Mouse (Mus musculus): ENCODE data around the gene Rbm12.
"Not testable (repeated sequence)": the region's sequence is repeated elsewhere in the genome, so short reads cannot be mapped to it uniquely, and the experiment has no call there.

Gene Rbm12

DNA sequence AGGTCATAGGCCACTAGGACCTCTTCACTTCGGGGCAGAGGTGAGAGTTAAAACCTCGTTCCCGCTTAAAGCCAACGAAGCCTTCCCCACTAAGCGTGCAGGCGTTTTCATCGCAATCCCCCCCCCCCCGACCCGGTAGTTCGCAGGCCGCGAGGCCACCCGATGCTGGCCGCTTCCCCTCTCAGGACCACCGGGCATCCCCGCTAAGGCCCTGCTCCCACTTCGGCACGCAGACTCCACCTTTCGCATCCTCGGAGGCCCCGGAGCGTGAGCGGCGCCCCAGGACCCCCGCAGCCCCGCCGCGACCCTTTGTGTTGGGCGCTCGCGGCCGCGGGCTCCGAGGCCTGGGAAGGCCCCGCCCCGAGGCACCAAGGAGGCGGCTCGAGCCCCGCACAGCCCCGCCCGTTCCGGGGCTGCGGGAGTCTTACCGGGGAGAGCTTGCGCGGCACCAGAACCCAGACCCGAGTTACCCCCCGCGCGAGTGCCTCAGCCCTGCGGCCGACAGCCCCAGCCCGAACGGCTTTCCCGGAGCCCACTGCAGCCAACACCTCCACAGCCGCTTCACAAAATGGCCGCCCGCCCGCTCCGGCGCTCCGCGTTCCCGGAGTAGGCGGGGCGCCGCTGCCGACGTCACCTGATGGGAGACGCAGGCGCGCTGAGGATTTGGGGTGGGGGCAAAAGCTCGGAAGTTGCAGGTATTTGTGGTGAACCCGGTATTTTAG lies at the start of gene Rbm12, which contains the start of gene Cpne1:
Gene Rbm12, minus strand, starts transcription at position 621 of the 722 bp plus-strand sequence.
Gene Cpne1, minus strand, starts transcription at position 608 of the 722 bp plus-strand sequence.
- peak; percentile 95 for DNase-seq

DNA sequence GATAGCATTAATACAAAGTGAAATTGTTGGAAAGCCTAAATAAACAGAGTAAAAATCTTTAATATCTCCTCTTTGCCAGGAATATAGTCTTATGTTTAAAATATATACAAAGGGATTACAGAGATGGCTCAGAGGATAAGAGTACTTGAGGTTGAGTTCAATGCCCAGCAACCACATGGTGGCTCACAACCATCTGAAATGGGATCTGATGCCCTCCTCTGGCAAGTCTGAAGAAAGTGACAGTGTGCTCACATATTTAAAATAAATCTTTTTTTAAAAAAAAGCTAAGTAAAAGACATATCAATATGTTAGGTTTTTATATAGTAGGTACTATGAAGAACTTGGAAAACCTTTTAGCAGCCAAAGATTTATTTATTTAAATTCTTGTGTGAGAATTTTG lies 39.8 kb upstream of the Rbm12 start:
- no peak for DNase-seq

DNA sequence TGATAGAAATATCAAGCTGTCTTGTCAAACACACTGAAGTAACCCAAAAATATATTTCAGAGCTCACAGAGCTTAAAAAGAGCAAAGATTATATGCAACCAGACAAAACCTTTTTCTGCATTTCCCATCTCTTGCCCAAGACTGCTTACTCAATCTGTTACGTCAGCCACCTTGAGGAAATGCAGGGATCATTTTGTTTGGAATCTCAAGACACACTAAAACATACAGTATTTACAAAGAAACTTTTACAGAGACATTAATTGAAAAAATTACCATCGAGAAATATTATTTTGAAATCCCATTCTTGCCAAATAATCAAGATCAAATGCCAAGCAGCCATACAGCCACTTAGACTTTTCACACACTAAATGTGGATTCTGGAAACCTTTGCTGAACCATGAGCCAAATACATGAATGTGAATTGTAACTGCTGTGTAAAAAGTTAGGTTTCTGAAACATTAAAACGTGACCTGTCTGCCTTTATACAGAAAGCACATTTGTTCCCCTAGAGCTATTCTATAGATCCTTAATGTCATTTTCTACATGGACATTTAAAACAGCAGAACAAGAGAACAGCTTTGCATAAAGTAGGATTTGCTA lies 35.6 kb upstream of the Rbm12 start:
- no peak for DNase-seq

DNA sequence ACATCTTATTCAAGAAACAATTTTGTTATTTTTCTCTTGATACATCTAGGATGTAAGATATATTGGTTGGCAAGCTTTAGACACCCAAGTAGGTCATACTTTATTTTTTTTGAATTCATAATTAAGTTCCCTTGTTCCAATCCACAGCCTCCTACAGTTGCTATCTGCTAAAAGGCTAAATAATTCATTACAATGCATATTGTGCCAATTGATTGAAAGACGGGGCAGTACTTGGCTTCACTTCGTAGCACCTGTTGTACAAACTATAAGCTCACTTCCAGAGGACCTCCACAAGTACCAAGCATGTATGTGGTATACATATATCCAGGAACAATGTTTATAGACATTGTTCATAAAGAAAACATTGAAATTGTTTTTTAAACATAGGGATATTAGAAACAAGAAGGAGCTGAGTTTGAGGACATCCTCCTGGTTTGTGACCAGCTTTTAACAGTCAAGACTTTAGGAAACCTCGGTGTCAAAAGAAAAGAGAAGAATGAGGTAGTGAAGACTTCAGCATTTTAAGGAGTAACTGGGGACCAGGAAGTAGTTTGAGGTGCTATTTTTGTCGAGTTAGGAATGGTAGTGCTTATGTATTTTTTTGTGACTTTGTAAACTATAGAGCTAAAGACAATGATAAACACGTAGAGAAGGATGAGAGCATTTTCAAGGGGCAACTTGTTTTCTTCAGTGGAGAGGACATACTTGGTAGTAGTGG lies 34.7 kb upstream of the Rbm12 start:
- DNase-seq, result no peak

DNA sequence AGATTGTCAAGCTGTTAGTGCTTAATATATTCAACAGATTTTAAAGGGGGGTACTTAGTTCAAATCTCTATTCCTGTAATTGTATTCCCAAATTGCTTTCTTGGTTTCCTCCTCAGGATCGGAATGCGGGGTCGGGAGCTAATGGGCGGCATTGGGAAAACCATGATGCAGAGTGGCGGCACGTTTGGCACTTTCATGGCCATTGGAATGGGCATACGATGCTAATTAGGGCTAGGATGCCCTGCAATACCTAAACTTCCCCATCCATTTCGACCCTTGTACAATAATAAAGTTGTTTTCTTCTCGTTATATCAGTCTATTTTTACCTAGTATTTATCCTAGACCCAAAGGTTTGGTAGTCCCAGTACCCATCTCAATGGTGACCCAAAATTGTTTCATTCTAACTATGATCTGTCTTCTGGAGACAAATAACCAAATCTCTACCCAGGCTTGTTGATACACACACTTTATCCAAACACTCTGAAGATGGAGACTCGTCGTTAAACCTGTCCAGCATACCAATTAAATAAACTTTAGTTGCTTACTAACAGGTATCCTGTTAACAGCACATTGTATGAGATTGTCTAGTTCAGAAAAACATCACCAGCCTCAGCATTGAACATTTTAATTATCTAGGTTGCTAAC lies 33.8 kb upstream of the Rbm12 start:
- DNase-seq, result no peak

DNA sequence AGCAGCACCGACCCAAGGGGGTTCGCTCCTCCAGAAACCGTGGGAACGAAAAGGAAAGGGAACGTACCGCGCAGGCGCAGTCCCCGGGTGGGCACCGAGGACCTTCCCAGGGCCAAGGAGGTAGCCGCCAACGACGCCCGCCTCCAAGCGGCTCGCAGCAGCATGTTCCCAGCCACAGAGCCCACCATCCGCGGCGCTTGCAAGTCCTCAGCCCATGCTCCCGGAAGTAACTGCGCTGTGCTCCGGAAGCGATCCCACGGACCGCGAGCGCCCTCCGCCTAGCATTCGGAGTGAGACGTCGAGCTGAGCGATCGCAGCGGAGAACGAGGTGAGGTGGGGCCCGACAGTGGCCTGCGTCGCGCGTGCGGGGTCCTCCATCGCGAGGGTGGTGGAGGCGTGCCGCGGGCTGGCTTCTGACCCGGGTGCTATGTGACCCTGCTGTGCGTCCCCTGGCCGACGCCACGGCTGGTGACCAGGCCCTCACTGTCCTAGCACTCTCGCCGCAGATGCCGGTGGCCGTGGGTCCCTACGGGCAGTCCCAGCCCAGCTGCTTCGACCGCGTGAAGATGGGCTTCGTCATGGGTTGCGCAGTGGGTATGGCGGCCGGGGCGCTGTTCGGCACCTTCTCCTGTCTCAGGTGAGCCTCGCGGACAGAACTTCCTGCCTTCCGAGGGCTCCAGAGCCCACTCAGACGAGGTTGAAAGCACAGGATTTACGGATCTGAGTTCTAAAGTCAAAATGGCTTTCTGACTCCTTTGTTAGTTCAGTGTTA lies 32.4 kb upstream of the Rbm12 start, which contains the start of the genes Romo1 and Nfs1:
Gene Romo1, plus strand, starts transcription at position 87 of the 772 bp plus-strand sequence.
Gene Nfs1, minus strand, starts transcription at position 234 of the 772 bp plus-strand sequence.
- DNase-seq, result peak; percentile 99

DNA sequence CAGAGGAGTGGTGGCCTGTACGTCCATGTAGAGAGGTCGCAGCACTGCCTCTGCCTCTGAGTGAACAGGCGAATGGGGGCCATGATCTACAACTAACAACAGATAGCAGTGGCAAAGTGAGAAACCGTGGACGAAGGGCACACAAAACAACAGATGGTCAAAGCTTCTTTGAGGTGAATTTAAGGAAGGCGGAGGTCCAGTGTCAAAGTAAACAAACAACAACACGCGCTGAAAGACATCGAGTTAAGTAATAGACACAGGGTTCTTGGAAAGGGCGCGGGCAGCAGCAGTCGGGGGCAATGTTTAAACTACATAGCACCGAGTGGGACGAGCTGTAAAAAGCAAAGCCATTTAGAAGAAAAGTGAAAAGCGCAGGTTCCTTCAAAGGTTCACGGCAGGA lies 31.6 kb upstream of the Rbm12 start:
- DNase-seq, result no peak

DNA sequence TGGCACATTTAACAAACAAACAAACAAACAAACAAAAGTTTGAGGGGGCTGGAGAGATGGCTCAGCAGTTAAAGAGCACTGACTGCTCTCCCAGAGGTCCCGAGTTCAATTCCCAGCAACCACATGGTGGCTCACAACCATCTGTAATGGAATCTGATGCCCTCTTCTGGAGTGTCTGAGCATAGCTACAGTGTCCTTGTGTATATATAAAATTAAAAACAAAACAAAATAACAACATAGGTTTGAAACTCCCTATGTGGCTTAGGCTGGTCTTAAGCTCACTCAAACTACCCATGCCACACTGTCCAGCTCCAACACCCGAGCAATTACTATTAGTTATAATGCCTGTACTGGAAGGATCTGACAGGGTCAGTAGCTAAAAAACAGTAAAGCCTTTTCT lies 31.0 kb upstream of the Rbm12 start:
- no peak for DNase-seq

DNA sequence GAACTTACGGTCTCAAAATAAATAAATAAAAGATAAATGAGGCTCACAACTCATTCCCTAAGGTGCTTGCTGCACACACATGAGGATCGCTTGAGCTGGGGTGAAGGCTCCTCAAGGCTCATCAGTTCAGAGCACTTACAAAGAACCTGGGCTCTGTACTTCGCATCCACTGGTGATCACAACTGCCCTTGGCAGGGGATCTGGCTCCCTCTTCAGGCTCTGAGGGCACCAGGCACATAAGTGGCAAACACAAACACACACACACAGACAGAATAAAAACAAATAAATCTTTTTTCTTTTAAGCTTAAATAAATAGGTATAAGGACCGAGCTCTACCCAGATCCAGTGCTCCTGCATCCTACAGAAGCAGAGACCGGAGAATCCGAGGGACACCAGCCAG lies 23.9 kb upstream of the Rbm12 start:
- DNase-seq, result no peak

DNA sequence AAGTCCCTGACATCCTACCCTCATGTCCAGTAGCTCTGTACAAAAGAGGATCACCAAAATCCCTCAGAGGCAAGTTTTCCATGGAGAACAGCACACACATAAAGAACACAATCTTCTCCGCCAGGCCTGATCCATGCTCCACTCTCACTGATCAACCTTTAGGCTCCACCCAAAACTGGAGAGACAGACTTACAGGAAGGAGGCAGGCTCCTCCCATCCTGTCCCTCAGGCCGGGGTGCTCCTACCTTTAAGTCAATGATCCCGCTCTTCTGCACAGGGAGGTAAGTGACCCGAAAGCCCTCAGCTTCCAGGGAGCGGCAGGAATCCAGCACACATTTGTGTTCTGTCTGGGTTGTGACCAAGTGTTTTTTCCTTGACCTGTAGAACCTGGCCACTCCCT lies 22.4 kb upstream of the Rbm12 start:
- DNase-seq, result no peak

DNA sequence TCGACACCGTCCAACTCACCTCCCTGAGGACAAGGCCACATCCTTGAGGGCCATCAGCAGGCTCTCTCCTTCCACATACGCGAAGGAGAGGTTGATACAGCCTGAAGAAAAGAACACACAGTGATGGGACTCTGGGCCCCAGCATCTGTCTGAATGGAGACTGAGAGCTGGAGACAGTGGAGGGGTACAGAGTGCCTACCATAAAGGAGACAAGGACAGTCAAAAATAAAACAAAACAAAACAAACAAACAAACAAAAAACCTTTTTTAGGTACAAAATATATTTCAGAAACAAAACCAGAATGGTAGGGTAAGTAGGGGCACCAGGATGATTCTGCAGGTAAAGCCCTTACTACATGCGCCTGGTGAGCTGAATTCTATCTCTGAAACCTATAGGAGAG lies 15.2 kb upstream of the Rbm12 start, which contains the start of gene Gm28036:
Gene Gm28036, minus strand, starts transcription at position 101 of the 400 bp plus-strand sequence.
- no peak for DNase-seq

DNA sequence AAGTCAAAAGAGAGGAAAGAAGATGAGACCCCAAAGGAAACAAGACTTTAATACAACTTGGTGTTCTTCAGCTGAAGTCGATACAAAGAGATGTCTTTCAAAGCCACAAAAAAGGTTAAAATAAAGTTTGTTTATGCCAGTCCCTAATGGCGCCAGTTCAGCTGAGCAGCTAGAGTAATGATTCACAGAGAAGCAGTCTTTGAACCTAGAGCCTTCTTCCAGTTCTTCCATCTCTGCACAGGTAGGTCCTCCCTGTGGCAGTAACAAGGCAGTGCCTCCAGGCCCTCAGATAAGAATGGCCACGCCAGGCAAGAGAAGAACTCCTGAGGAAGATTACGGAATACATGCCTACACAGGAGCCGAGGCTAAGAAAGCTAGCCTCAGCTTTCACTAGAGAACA lies 12.0 kb upstream of the Rbm12 start:
- DNase-seq, result no peak

DNA sequence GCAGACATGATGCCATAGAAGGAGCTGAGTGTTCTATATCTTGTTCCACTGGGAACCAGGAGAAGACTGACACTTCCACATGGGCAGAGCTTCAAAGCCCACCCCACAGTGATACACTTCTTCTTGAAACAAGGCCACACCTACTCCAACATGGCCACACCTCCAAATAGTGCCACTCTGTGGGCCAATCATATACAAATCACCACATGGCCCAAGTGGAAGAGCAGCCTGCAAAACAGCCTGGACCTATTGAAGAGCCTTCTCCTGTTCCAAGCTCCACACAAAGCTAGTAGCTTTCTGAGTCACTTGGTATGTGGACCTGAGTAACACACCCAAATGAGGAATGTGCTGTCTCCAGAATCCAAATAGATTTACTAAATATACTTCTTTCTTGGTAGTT lies 7.8 kb upstream of the Rbm12 start:
- no peak for DNase-seq

DNA sequence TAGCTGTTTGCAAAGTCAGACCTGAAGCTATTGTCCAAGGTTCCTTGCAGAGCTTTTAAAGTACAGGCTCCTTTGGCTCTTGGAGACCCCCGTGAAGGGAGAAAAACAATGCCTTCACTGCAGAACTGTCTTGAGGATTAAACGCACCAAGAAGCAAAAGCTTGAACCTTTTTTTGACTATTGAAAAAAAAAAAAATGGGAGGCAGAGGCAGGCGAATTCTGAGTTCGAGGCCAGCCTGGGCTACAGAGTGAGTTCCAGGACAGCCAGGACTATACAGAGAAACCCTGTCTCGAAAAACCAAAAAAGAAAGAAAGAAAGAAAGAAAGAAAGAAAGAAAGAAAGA lies 274 bp upstream of the Rbm12 start:
- not testable (repeated sequence) for DNase-seq

DNA sequence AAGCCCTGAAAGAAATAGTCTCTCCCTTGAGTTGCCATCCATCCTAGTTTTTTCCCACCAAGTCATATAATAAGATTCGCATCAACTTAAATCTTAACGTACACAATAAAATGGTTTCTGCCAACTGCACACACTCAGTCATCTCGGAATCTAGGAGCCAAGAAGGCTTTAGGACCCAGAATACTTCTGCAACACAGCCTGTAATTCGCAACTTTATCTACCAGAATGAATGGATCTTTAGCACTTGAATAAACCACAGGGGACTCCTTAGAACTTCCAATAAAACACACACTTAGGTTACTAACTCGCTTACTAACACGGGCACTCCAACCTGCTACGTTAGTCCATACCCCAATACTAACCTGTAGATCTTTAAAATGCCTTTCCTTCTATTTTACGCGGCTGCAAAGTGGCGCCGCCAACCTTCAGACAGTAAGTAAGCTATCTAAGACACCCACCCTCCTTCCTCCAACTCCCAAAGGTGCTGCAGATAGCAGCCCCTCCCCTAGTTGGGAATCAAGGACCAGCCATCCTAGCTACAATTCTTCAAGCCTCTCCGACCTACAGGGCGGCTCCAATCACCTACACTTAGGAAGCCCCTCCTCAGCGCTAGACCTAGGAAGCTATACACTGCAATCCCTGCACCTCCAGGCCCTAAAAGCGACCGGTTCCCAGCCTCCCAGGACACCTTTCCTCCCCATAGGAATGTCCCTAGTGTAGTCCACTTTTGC lies 986 bp downstream of the Rbm12 start:
- DNase-seq, result peak; percentile 58

DNA sequence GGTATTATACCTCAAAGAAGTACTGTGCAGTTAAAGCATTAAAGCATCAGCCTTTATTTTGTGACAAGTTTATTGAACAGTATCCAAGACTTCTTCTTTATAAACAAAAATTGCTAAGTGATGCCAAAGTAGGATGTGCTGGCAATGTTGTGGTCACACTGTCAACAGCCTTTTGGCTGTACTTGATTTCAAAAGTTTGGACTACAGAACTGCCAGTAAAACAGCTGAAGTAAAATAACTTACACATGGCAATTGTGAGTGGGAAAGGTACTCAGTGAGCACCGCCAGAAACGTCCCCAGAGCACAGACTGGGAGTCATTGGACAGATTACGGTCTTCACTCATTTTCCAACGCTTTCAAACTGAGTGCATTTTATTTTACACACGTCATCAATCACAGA lies 19.9 kb downstream of the Rbm12 start:
- no peak for DNase-seq

DNA sequence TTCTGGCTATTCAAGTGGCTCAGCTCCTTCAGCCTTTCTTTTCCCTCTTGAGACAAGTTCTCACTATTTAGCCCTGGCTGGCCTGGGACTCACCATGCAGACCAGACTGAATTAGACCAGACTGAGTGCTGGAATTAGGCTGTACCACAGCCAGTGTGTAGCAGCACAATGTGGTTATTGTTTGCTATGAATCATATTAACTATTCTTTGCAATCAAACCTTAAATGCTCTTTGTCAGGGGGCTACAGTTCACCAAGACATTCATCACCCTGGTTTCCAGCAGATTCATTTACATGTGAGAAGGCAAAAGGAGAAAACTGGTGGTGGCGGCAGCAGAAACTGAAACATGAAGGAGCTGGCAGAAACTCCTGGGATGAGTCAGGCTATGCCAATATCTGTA lies 22.0 kb downstream of the Rbm12 start:
- DNase-seq, result no peak

DNA sequence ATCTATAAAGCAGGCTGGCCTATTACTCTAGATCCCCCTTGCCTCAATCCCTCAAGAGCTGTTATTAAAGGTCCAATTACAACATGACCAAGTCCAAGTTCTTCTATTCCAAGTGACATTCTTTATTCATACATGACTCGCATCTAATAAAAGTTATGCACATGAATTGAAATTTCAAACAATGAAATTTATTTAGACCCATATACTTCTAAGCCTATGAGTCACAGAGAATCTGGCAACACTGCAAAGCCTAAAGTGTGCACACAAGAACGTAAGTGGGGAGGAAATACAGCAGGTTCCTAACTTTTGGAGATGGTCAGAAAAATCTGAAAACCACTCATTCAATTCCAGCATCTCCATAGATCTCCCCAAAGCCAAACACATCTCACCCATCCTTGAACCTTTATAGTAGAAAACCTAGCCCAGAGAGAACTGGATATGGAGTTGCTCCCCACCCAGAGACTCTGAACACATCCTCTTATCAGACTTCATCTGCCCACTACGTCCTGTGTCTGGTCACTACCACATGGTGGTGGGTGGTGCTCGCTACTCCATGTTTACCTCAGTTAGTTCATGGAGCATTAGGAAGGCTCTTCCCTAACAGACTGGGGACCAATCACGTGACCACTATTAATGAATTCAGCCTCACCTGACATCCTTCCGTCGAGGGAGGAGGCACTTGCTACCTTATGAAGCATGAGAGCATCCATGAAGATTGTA lies 24.2 kb downstream of the Rbm12 start:
- DNase-seq, result no peak

DNA sequence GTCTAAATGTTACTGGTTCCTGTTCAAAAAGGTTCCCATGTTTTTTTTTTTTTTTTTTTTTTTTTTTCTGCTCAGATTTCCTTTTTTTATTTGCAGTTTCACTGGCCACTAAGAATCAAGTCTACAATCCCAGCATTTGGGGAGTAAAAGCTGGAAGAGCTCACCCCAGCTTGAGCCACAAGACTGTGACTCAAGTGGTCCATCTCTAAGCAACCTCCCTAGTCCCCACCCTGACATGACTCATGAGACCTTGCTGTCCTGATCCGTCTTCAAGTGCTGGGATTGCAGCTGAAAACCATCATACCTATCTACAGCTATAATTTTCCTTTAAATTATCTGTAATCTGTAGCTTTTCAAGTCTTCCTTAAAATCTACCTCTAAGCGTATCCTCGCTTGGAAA lies 27.2 kb downstream of the Rbm12 start:
- no peak for DNase-seq

DNA sequence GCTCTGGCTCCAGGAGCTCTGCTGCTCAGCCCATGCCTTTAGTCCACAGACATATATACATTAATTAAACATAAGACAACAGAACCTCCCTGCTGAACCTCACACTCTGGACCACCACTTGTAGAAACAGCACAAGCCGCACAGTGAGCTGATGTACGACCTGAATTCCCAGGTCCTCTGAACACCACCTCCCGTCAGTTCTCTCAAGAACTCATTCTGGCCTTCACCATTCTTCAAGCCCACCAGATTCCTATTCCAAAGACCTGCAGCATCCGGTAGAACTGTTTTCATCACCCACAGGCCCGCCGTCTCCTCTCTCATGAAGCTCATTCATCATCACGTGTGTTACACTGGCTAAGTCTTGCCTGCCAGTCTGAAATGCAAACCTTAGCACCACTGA lies 31.4 kb downstream of the Rbm12 start:
- no peak for DNase-seq

DNA sequence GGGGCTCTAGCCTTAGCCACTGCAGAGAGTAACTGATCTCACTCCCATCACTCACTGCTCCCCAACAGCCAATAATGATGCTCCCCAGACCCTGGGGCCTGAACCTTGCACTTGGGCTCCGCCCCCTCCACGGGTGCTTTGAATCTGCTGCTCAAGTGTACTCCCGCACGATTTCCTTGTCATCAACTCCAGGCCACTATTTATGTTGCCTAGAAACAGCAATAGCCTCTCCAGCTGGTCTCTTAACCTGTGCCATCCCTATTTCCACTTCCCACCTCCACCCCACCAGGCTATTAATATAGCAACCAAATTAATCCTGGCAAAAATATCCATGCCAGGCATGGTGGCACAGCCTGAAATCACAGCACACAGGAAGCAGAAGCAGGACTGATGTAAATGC lies 32.1 kb downstream of the Rbm12 start:
- peak; percentile 8 for DNase-seq
